In the genomic region with DNA sequence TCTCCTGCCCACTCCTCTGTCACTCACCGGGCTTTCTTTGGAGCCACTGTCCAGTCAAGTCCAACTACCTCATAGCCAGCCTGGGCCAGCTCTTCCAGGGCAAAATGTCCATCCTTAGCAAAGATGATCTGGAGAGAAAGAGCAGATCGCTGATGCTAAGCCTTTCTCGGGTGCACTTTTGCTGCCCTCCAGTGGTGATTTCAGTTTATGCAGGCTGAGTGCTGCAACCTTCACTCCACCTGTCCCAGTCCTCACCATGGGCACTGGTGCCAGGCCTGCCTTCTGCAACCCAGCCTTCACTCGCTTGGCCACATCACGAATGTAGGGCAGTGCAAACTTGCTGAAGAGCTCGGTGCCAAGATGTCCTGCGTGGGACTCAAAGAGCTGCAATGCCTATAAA, we compare ENCODE assay signal across 8 mouse cellular contexts. TPM values are rescaled to one million over a fixed set of nuclear protein-coding genes. Genes with fewer than 3 reads are reported as not detected.
A peak's percentile ranks its signal among the peaks of the same experiment; 100 is the strongest.
DNase-seq lines count a peak whose midpoint lies in the region; ATAC-seq and TF ChIP-seq lines count a peak whose summit lies in the region.

No protein-coding gene starts in this region.

- WGBS in neural tube, embryonic 15.5 days = 20% methylated on average over 7 of the region's 7 CpGs
- WGBS in forebrain, embryonic 11.5 days = 14% methylated on average over 7 of the region's 7 CpGs
- 14% methylated on average over 7 of the region's 7 CpGs for WGBS in hindbrain, embryonic 14.5 days
- 16% methylated on average over 7 of the region's 7 CpGs for WGBS in limb, embryonic 11.5 days
- WGBS in midbrain, postnatal 0 days = 14% methylated on average over 7 of the region's 7 CpGs
- WGBS in stomach, postnatal 0 days = 9% methylated on average over 7 of the region's 7 CpGs

- no peaks in the 10 kb centered on the region for H3K9me3 ChIP-seq in neural tube, embryonic 15.5 days (replicated peaks)
- no peaks in the 10 kb centered on the region for H3K9me3 ChIP-seq in forebrain, embryonic 11.5 days (ENCODE audit: control insufficient read depth, low read length)
- H3K9me3 ChIP-seq in hindbrain, embryonic 14.5 days (ENCODE audit: control insufficient read depth, low read length) = no peaks in the 10 kb centered on the region
- no peaks in the 10 kb centered on the region for H3K9me3 ChIP-seq in limb, embryonic 11.5 days (ENCODE audit: control insufficient read depth, low read length)
- H3K9me3 ChIP-seq in midbrain, postnatal 0 days (ENCODE audit: low read length) = no peaks in the 10 kb centered on the region
- H3K9me3 ChIP-seq in stomach, postnatal 0 days (ENCODE audit: control insufficient read depth, low read length) = no peaks in the 10 kb centered on the region

- H3K9ac ChIP-seq in neural tube, embryonic 15.5 days (replicated peaks) = no peak overlapping the region
- H3K9ac ChIP-seq in forebrain, embryonic 11.5 days (ENCODE audit: low read length) = no peak overlapping the region
- H3K9ac ChIP-seq in hindbrain, embryonic 14.5 days = no peak overlapping the region
- H3K9ac ChIP-seq in limb, embryonic 11.5 days (ENCODE audit: low read length) = no peak overlapping the region
- no peak overlapping the region for H3K9ac ChIP-seq in midbrain, postnatal 0 days (replicated peaks; ENCODE audit: low read length, poor library complexity, severe bottlenecking)
- H3K9ac ChIP-seq in stomach, postnatal 0 days (ENCODE audit: low read length) = no peak overlapping the region

- H3K4me1 ChIP-seq in neural tube, embryonic 15.5 days = peaks cover 28% of the 10 kb centered on the region
- peaks cover 12% of the 10 kb centered on the region for H3K4me1 ChIP-seq in forebrain, embryonic 11.5 days (replicated peaks; ENCODE audit: control insufficient read depth, insufficient read depth, low read length)
- H3K4me1 ChIP-seq in hindbrain, embryonic 14.5 days (replicated peaks; ENCODE audit: control insufficient read depth, insufficient read depth, low read length) = peaks cover 16% of the 10 kb centered on the region
- H3K4me1 ChIP-seq in limb, embryonic 11.5 days (ENCODE audit: control insufficient read depth, insufficient read depth, low read length) = peaks cover 9% of the 10 kb centered on the region
- H3K4me1 ChIP-seq in midbrain, postnatal 0 days (ENCODE audit: insufficient read depth, low read length) = peaks cover 7% of the 10 kb centered on the region; the same call in 1 of the 2 replicates
- peaks cover 7% of the 10 kb centered on the region for H3K4me1 ChIP-seq in stomach, postnatal 0 days (replicated peaks; ENCODE audit: control insufficient read depth, insufficient read depth)

- peaks cover 38% of the 10 kb centered on the region for H3K36me3 ChIP-seq in neural tube, embryonic 15.5 days
- peaks cover 2% of the 10 kb centered on the region; the same call in 1 of the 2 replicates for H3K36me3 ChIP-seq in forebrain, embryonic 11.5 days (ENCODE audit: control insufficient read depth, insufficient read depth, low read length)
- peaks cover 39% of the 10 kb centered on the region for H3K36me3 ChIP-seq in hindbrain, embryonic 14.5 days (replicated peaks; ENCODE audit: control insufficient read depth, insufficient read depth)
- peaks cover 3% of the 10 kb centered on the region for H3K36me3 ChIP-seq in limb, embryonic 11.5 days (ENCODE audit: control insufficient read depth, insufficient read depth, low read length)
- peaks cover 12% of the 10 kb centered on the region; the same call in 1 of the 2 replicates for H3K36me3 ChIP-seq in midbrain, postnatal 0 days (ENCODE audit: insufficient read depth, low read length)
- no peaks in the 10 kb centered on the region for H3K36me3 ChIP-seq in stomach, postnatal 0 days (ENCODE audit: control insufficient read depth, insufficient read depth, low read length)

- TF ChIP-seq CTCF in midbrain, postnatal 0 days (IDR thresholded peaks at IDR 0.05) = peak; percentile 98
- TF ChIP-seq CTCF in stomach, postnatal 0 days (IDR thresholded peaks at IDR 0.05; ENCODE audit: low read depth) = peak; percentile 96

- no peak overlapping the region for H3K4me3 ChIP-seq in neural tube, embryonic 15.5 days (replicated peaks)
- no peak overlapping the region for H3K4me3 ChIP-seq in forebrain, embryonic 11.5 days (ENCODE audit: low read depth, low read length)
- H3K4me3 ChIP-seq in hindbrain, embryonic 14.5 days (replicated peaks; ENCODE audit: low read length) = no peak overlapping the region
- no peak overlapping the region for H3K4me3 ChIP-seq in limb, embryonic 11.5 days (ENCODE audit: low read depth, low read length)
- no peak overlapping the region for H3K4me3 ChIP-seq in midbrain, postnatal 0 days (ENCODE audit: low read depth, low read length)
- H3K4me3 ChIP-seq in stomach, postnatal 0 days (ENCODE audit: low read depth, low read length) = no peak overlapping the region

- no peaks in the 10 kb centered on the region for H3K27me3 ChIP-seq in neural tube, embryonic 15.5 days (replicated peaks)
- no peaks in the 10 kb centered on the region for H3K27me3 ChIP-seq in forebrain, embryonic 11.5 days (ENCODE audit: control insufficient read depth, insufficient read depth, low read length)
- no peaks in the 10 kb centered on the region for H3K27me3 ChIP-seq in hindbrain, embryonic 14.5 days (ENCODE audit: control insufficient read depth, insufficient read depth, low read length)
- H3K27me3 ChIP-seq in limb, embryonic 11.5 days (ENCODE audit: control insufficient read depth, insufficient read depth, low read length) = no peaks in the 10 kb centered on the region
- no peaks in the 10 kb centered on the region for H3K27me3 ChIP-seq in midbrain, postnatal 0 days (ENCODE audit: insufficient read depth, low read length)
- no peaks in the 10 kb centered on the region for H3K27me3 ChIP-seq in stomach, postnatal 0 days (ENCODE audit: control insufficient read depth, insufficient read depth, low read length)

- DNase-seq in neural tube, embryonic 10.5 days (ENCODE audit: extremely low spot score, low spot score) = peak; percentile 82
- peak; percentile 74 for DNase-seq in c-Kit-positive CD71-positive TER-119-negative erythroid progenitor cells, embryonic 14.5 days (ENCODE audit: low read depth)
- peak; percentile 85 for DNase-seq in forebrain, embryonic 11.5 days (ENCODE audit: low spot score)
- DNase-seq in hindbrain, embryonic 14.5 days (ENCODE audit: low spot score) = peak; percentile 93
- peak; percentile 88 for DNase-seq in limb, embryonic 11.5 days (ENCODE audit: low spot score)
- DNase-seq in midbrain, postnatal 0 days (ENCODE audit: low spot score) = peak; percentile 85
- DNase-seq in stomach, postnatal 0 days (ENCODE audit: low spot score) = peak; percentile 84

- H3K27ac ChIP-seq in neural tube, embryonic 15.5 days (replicated peaks) = no peak overlapping the region
- no peak overlapping the region for H3K27ac ChIP-seq in forebrain, embryonic 11.5 days (ENCODE audit: low read depth, low read length)
- no peak overlapping the region for H3K27ac ChIP-seq in hindbrain, embryonic 14.5 days
- no peak overlapping the region for H3K27ac ChIP-seq in limb, embryonic 11.5 days (replicated peaks; ENCODE audit: low read depth, low read length)
- no peak overlapping the region for H3K27ac ChIP-seq in midbrain, postnatal 0 days (ENCODE audit: low read depth, low read length)
- no peak overlapping the region for H3K27ac ChIP-seq in stomach, postnatal 0 days (replicated peaks)

- no peak overlapping the region for H3K4me2 ChIP-seq in neural tube, embryonic 15.5 days
- H3K4me2 ChIP-seq in forebrain, embryonic 11.5 days (ENCODE audit: low read depth, low read length, severe bottlenecking) = no peak overlapping the region
- H3K4me2 ChIP-seq in hindbrain, embryonic 14.5 days (replicated peaks) = no peak overlapping the region
- no peak overlapping the region for H3K4me2 ChIP-seq in limb, embryonic 11.5 days (ENCODE audit: low read depth, severe bottlenecking)
- H3K4me2 ChIP-seq in midbrain, postnatal 0 days (ENCODE audit: low read depth, low read length, poor library complexity, severe bottlenecking) = no peak overlapping the region
- H3K4me2 ChIP-seq in stomach, postnatal 0 days (replicated peaks; ENCODE audit: low read depth) = no peak overlapping the region

- ATAC-seq in neural tube, embryonic 15.5 days (ENCODE audit: low FRiP score) = no peak
- no peak for ATAC-seq in forebrain, embryonic 11.5 days (replicated peaks; ENCODE audit: low FRiP score)
- no peak for ATAC-seq in hindbrain, embryonic 14.5 days (ENCODE audit: low FRiP score)
- no peak for ATAC-seq in limb, embryonic 11.5 days (ENCODE audit: insufficient number of reproducible peaks, low FRiP score, low TSS enrichment, low read depth)
- ATAC-seq in midbrain, postnatal 0 days (ENCODE audit: low FRiP score) = no peak
- ATAC-seq in stomach, postnatal 0 days (ENCODE audit: low FRiP score, low TSS enrichment) = no peak

- TF ChIP-seq EP300 in stomach, postnatal 0 days (optimal IDR thresholded peaks at IDR 0.05) = no peak

RNA-seq across cellular contexts. Expression of gene Urod, which starts 2.8 kb away (rescaled TPM):
- 57.2 and 62.7 TPM in 2 replicates for polyA plus RNA-seq in neural tube, embryonic 15.5 days (2015; fragmentation: Nextera tagmentation; extraction: Ambion mirVana)
- 84.1 and 88.3 TPM in 2 replicates for polyA plus RNA-seq in forebrain, embryonic 11.5 days (2014; fragmentation: Nextera tagmentation; extraction: Ambion mirVana)
- polyA plus RNA-seq in hindbrain, embryonic 14.5 days (2014; fragmentation: Nextera tagmentation; extraction: Ambion mirVana) = 48.2 and 57.3 TPM in 2 replicates
- polyA plus RNA-seq in limb, embryonic 11.5 days (2014; fragmentation: Nextera tagmentation; extraction: Ambion mirVana) = 121 and 129 TPM in 2 replicates
- 25.5 and 50.0 TPM in 2 replicates for total RNA-seq in midbrain, postnatal 0 days (2014; rRNA removed)
- polyA plus RNA-seq in midbrain, postnatal 0 days (2015; fragmentation: Nextera tagmentation; extraction: Ambion mirVana) = 36.6 and 36.8 TPM in 2 replicates
- polyA plus RNA-seq in stomach, postnatal 0 days (2015; fragmentation: Nextera tagmentation; extraction: Ambion mirVana) = 38.3 and 47.3 TPM in 2 replicates

RNA-seq across cellular contexts. Expression of gene Hectd3, which starts 3.8 kb away (rescaled TPM):
- polyA plus RNA-seq in neural tube, embryonic 15.5 days (2015; fragmentation: Nextera tagmentation; extraction: Ambion mirVana) = 22.4 and 24.9 TPM in 2 replicates
- 12.7 and 13.7 TPM in 2 replicates for polyA plus RNA-seq in forebrain, embryonic 11.5 days (2014; fragmentation: Nextera tagmentation; extraction: Ambion mirVana)
- 21.9 and 22.1 TPM in 2 replicates for polyA plus RNA-seq in hindbrain, embryonic 14.5 days (2014; fragmentation: Nextera tagmentation; extraction: Ambion mirVana)
- 6.7 and 9.9 TPM in 2 replicates for polyA plus RNA-seq in limb, embryonic 11.5 days (2014; fragmentation: Nextera tagmentation; extraction: Ambion mirVana)
- total RNA-seq in midbrain, postnatal 0 days (2014; rRNA removed) = 45.5 and 46.5 TPM in 2 replicates
- 20.2 and 22.6 TPM in 2 replicates for polyA plus RNA-seq in midbrain, postnatal 0 days (2015; fragmentation: Nextera tagmentation; extraction: Ambion mirVana)
- 6.3 and 7.4 TPM in 2 replicates for polyA plus RNA-seq in stomach, postnatal 0 days (2015; fragmentation: Nextera tagmentation; extraction: Ambion mirVana)

RNA-seq across cellular contexts. Expression of gene Eif2b3, which starts 27.8 kb away (rescaled TPM):
- polyA plus RNA-seq in neural tube, embryonic 15.5 days (2015; fragmentation: Nextera tagmentation; extraction: Ambion mirVana) = 46.1 and 49.1 TPM in 2 replicates
- polyA plus RNA-seq in forebrain, embryonic 11.5 days (2014; fragmentation: Nextera tagmentation; extraction: Ambion mirVana) = 45.7 and 47.5 TPM in 2 replicates
- polyA plus RNA-seq in hindbrain, embryonic 14.5 days (2014; fragmentation: Nextera tagmentation; extraction: Ambion mirVana) = 48.6 and 49.4 TPM in 2 replicates
- 53.5 and 57.2 TPM in 2 replicates for polyA plus RNA-seq in limb, embryonic 11.5 days (2014; fragmentation: Nextera tagmentation; extraction: Ambion mirVana)
- 20.7 and 21.7 TPM in 2 replicates for total RNA-seq in midbrain, postnatal 0 days (2014; rRNA removed)
- polyA plus RNA-seq in midbrain, postnatal 0 days (2015; fragmentation: Nextera tagmentation; extraction: Ambion mirVana) = 57.5 and 58.4 TPM in 2 replicates
- polyA plus RNA-seq in stomach, postnatal 0 days (2015; fragmentation: Nextera tagmentation; extraction: Ambion mirVana) = 29.9 and 30.1 TPM in 2 replicates
